Mouse (Mus musculus) layer of hippocampus, postnatal 25 days (tissue): ENCODE measurements at regions not wholly inside any gene's neighbourhood (a gene's known extent, or its start where the extent isn't known, plus 50 kb on each side); places are given as distances from the start of the nearest gene placed in this dataset.
"Not testable (repeated sequence)": the region's sequence is repeated elsewhere in the genome, so short reads cannot be mapped to it uniquely, and the experiment has no call there.

Experiments used
- DNase-seq, 2 experiments: peaks; one replicate each; pipeline ENCODE4 v3.0.0; 2022; ENCODE audit warnings: mixed read lengths in 2 of 2, low spot score in 1 of 2; ENCODE audit errors: extremely low spot score in 1 of 2

GRCm38 (mm10) chr10:37724994-37725393 lies 586.3 kb upstream of the Marcks start:
- not testable (repeated sequence) for DNase-seq

DNA sequence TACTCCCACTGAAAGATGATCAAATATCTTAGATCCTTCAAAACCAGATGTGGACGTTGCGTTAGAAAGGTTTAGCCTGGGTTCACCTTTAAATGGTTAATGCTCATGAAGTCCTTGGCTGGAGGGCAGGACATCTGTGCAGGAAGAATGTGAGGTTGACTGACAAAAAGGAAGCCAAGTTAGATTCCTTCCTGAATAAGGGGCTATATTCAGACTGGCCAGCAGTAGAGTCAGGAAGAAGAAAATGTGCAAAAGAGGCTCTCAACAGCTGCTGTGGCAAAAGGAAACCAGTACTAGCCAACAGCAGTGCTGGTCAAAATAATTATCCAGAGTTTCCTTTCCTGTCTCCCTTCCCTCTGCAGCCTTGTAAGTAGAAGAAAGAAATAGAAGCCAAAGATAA lies 582.0 kb upstream of the Marcks start:
- DNase-seq = no peak

GRCm38 (mm10) chr10:37716946-37717345 lies 578.2 kb upstream of the Marcks start:
- no peak for DNase-seq

DNA sequence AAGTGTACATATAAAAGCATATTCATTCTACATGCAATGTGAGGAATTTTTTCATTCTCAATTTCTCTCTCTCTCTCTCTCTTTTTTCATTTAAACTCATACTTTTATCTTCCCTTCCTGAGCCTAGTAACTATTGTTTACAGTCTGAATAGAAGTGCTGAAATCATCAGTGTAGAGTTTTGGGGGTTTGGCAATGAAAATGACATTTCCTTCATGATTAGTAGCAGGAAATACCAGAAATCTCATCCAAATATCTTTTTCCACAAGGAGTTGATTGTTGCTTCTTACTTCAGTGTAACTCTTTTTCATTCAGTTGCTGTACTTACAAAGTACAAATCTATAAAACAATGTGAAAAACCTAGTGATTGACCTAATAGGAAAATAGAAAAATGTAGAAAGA lies 572.7 kb upstream of the Marcks start:
- no peak for DNase-seq

DNA sequence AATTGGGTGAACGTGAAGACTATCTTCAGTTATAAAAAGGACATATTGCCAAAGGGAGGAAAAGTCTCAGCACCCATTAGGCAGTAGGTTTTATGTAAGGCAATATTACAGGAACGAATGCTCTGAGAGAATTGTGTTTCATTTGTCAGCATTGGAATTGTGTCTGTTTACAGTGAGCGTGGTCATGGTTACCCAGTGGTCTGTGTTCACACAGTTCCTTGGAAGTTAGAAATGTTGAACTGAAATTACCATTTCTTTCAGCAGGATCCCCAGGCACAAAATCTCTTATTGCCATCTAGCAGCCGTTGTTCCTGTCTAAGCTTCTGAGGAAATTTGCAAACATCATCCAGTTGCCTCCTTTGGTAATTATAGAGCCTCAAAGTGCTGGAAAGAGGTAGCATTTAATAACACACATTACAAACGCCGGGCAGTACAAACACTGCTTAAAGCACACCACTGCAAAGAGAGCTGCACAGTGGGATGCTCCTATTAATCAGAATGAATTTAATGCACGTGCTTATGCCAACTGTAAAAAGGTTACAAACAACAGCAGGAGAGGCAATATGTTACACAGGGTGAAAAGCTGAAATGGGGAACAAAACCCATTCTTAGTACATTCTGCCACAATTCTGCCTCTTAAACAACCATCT lies 555.4 kb upstream of the Marcks start:
- no peak for DNase-seq

- DNase-seq = no peak
These were observed 554.1 kb upstream of the Marcks start for GRCm38 (mm10) chr10:37692851-37693250.

- no peak for DNase-seq
These were observed 553.2 kb upstream of the Marcks start for GRCm38 (mm10) chr10:37691939-37692338.

DNA sequence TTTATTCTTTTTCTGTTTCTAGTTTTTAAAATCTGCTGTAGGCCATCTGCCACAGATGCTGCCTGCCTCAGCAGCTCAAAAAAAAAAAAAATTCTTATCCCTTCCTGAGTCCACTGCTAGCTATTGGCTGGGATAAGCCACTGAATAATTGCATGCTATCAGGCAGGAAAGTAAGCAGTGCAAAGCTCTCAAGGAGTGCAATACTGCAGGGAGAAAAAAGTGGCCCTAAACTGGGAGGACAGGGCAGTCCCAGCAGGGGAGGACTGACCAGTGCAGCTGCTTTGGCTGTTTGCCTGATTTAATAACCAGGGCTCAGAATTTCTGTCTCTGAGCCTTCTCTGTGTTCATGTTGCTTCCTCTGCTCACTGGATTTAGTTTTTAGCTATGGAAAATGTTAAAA lies 544.4 kb upstream of the Marcks start:
- no peak for DNase-seq

DNA sequence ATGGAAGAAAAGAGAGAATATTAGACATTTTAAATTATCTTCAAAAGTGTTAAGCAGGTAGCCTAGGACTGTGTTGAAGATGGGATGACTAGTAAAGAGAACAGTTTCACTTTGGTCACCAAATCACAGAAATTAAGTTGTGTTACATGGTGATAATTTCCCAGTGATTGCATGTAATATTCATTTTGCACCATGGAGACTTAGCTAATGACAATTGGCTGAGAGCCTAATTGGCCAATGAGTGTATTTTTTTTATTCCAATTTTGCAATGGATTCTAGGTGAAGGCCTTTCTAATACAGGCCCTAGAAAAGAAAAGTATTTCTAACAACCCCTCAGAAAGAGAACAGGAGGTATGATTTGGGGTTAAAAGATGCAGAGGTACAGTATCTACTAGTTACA lies 541.9 kb upstream of the Marcks start:
- no peak for DNase-seq

DNA sequence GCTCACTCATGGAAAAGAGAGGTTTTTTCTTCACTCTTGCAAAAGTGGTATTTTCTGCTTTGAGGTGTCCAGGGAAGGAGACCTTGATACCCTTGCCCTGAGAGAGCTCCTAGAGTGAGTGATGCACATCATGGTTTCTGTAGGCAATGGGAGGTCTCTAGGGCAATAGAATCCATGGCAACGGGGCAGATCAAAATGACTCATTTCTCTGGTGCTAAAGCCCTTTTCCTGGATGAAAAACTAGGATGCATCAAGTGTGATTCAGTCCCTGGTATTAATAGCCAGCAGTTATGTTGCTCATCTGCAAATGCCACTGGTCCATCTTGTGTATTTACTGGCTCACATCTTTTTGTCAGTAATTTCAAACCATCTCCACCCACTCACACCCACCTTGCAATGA lies 539.1 kb upstream of the Marcks start:
- DNase-seq = no peak

- no peak for DNase-seq
These were observed 530.1 kb upstream of the Marcks start for GRCm38 (mm10) chr10:37668827-37669226.

- no peak for DNase-seq
These were observed 528.5 kb upstream of the Marcks start for GRCm38 (mm10) chr10:37667031-37667745.

DNA sequence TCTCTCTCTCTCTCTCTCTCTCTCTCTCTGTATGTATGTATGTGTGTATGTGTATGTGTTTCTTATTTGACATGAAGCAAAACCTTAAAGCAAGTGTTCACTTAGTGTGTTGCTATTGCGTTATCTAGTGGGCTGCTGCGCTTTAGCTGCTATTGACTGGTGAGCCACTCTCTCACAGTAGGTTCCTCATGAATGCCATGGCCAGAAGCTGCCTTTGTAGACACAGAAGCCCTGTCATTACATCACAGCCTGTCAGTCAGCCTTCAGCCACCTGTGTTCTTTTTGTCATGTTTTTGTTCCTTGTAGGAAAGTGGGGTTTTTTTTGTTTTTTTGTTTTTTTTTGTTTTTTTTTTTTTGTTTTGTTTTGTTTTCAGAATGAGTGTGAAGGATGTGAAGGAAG lies 527.8 kb upstream of the Marcks start:
- no peak for DNase-seq

DNA sequence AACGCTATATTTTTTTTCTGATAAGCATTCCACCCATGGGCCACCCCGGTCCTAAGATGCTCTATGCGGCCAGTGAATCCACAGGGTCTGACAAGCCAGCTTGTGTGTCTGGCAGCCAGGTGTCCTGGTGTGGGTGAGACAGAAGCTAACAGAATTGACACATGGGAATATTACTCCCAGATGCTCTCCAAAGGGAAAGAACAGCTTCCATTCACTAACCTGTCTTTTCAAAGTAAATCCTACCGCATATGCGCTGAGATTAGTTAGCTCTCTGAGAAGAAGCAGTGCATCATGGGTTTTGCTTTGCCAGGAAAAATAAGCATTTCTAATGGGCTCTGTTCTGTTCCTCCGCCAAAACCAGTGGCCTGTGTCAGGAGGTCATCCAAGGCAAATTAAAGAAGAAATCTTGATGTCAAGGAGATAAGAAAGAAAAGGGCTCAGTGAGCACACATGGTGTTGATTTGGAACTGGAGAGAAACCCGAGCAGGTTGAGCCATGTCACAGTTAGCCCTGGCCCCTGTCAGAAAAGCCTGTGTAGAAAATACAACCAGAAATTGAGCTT lies 498.4 kb upstream of the Marcks start:
- no peak for DNase-seq

GRCm38 (mm10) chr10:37636421-37636820 lies 497.7 kb upstream of the Marcks start:
- DNase-seq = no peak

GRCm38 (mm10) chr10:37630403-37630802 lies 491.7 kb upstream of the Marcks start:
- no peak for DNase-seq

DNA sequence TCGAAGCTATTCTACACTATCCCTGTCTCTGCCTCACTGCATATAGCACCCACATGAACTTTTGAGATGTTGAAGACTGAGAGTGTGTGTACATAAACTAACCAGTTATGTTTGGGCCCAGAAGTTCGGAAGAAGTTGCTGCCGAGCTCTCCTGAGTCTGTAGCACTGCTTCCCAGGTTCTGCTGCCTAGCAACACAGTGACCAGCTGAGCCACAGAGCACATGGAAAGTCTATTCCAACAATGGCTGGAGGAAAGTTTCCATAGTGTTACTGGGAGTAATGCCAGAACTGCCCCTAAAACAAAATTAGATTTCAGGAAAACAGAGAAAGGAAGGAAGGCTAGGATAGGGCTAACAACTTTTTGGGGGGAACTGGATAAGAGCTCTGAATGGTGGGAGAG lies 489.2 kb upstream of the Marcks start:
- no peak for DNase-seq

DNA sequence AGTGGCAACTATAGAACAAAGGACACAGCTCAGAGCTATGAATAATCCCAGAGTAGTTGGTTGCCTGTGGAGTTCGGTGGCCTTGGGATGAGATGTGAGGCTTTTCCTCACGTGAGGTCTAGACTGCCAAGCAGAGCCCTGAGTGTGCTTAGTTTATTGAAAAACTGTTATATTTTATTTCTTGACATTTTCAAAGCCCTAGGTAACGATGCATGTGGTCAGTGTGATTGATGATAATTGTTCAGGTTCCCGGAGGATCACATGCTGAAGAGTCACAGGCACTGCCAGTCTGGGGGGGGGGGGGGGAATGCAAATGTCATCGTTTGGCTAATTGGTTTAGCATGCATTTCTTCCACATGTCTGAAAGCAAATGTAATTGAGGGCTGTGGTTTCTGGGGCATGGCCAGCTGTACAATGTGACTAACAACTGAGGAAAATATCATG lies 488.1 kb upstream of the Marcks start:
- DNase-seq = no peak

- DNase-seq = no peak
These were observed 487.4 kb upstream of the Marcks start for GRCm38 (mm10) chr10:37625972-37626757.

DNA sequence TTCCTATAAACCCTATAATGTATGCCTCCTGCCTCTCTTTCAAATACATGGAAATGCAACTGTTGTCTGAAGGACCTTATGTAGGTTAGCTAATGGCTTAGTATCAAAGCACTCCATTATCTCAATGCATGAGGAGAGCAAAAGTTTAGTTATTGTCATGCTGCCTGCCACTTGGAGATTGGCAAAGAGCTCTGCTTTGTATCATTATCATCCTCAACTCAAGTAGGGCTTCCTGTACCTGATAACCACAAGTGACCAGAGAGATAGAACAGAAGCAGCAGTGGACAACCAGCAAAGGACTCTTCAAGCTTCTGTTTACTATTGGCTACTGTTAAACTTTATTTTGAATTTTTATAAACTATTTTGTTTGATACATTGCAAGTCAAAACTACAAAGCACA lies 484.3 kb upstream of the Marcks start:
- DNase-seq = no peak

- no peak for DNase-seq
These were observed 479.9 kb upstream of the Marcks start for GRCm38 (mm10) chr10:37618606-37619005.
